ENCODE assay signal across 8 mouse cellular contexts in genomic region chr1:63113274-63114135, GRCm38 (mm10). TPM values are rescaled to one million over a fixed set of nuclear protein-coding genes. Genes with fewer than 3 reads are reported as not detected.
DNase-seq lines count a peak whose midpoint lies in the region; ATAC-seq and TF ChIP-seq lines count a peak whose summit lies in the region.

No protein-coding gene starts in this region.

- peak overlapping the region; percentile 100 for H3K27ac ChIP-seq in embryonic facial prominence, embryonic 14.5 days (replicated peaks; ENCODE audit: low read depth, low read length)
- peak overlapping the region; percentile 99 for H3K27ac ChIP-seq in heart, embryonic 12.5 days (ENCODE audit: poor library complexity, severe bottlenecking)
- H3K27ac ChIP-seq in kidney, postnatal 0 days: peak overlapping the region; percentile 100
- peak overlapping the region; percentile 100 for H3K27ac ChIP-seq in liver, postnatal 0 days (ENCODE audit: low read depth)
- H3K27ac ChIP-seq in neural tube, embryonic 14.5 days (ENCODE audit: low read depth, low read length): peak overlapping the region; percentile 97

- TF ChIP-seq CTCF in kidney, postnatal 0 days (IDR thresholded peaks at IDR 0.05; ENCODE audit: low read depth): no peak
- no peak for TF ChIP-seq CTCF in liver, postnatal 0 days (IDR thresholded peaks at IDR 0.05; ENCODE audit: low read depth)

- H3K4me2 ChIP-seq in embryonic facial prominence, embryonic 14.5 days (ENCODE audit: low read depth, low read length): peak overlapping the region; percentile 85
- peak overlapping the region; percentile 76 for H3K4me2 ChIP-seq in heart, embryonic 12.5 days
- H3K4me2 ChIP-seq in kidney, postnatal 0 days (ENCODE audit: low read length): peak overlapping the region; percentile 75
- peak overlapping the region; percentile 86 for H3K4me2 ChIP-seq in liver, postnatal 0 days (ENCODE audit: low read depth, low read length)
- H3K4me2 ChIP-seq in neural tube, embryonic 14.5 days (ENCODE audit: low read depth, low read length): peak overlapping the region; percentile 94

- H3K4me3 ChIP-seq in embryonic facial prominence, embryonic 14.5 days (ENCODE audit: low read depth, low read length): peak overlapping the region; percentile 87
- H3K4me3 ChIP-seq in heart, embryonic 12.5 days: peak overlapping the region; percentile 93
- peak overlapping the region; percentile 95 for H3K4me3 ChIP-seq in kidney, postnatal 0 days (replicated peaks; ENCODE audit: low read depth, low read length)
- peak overlapping the region; percentile 93 for H3K4me3 ChIP-seq in liver, postnatal 0 days (ENCODE audit: low read depth, low read length)
- H3K4me3 ChIP-seq in neural tube, embryonic 14.5 days (ENCODE audit: low read depth, low read length): peak overlapping the region; percentile 92

- peak; percentile 30 for DNase-seq in right cerebral cortex, adult 18-20 months
- no peak for DNase-seq in right cerebral cortex, postnatal 36 days (ENCODE audit: low spot score in 2 of 2)
- peak; percentile 26 for DNase-seq in embryonic facial prominence, embryonic 14.5 days (ENCODE audit: low spot score)
- peak; percentile 46 for DNase-seq in kidney, postnatal 0 days (ENCODE audit: low spot score)
- DNase-seq in liver, postnatal 0 days: peak; percentile 80
- DNase-seq in thymus, postnatal 10 days (ENCODE audit: low spot score in 2 of 2): peak; percentile 60 to 64

- peaks cover 7% of the 10 kb centered on the region for H3K36me3 ChIP-seq in embryonic facial prominence, embryonic 14.5 days (ENCODE audit: control insufficient read depth, insufficient read depth, low read length)
- peaks cover 12% of the 10 kb centered on the region for H3K36me3 ChIP-seq in heart, embryonic 12.5 days
- H3K36me3 ChIP-seq in kidney, postnatal 0 days (ENCODE audit: insufficient read depth, low read length): no peaks in the 10 kb centered on the region
- peaks cover 12% of the 10 kb centered on the region for H3K36me3 ChIP-seq in liver, postnatal 0 days (replicated peaks; ENCODE audit: insufficient read depth, low read length)
- no peaks in the 10 kb centered on the region for H3K36me3 ChIP-seq in neural tube, embryonic 14.5 days (ENCODE audit: control insufficient read depth, insufficient read depth, low read length)

- H3K27me3 ChIP-seq in embryonic facial prominence, embryonic 14.5 days (replicated peaks; ENCODE audit: control insufficient read depth, insufficient read depth, low read length): no peaks in the 10 kb centered on the region
- no peaks in the 10 kb centered on the region for H3K27me3 ChIP-seq in heart, embryonic 12.5 days (replicated peaks)
- no peaks in the 10 kb centered on the region for H3K27me3 ChIP-seq in kidney, postnatal 0 days (ENCODE audit: insufficient read depth, low read length)
- H3K27me3 ChIP-seq in liver, postnatal 0 days (ENCODE audit: insufficient read depth, low read length): no peaks in the 10 kb centered on the region
- H3K27me3 ChIP-seq in neural tube, embryonic 14.5 days (ENCODE audit: control insufficient read depth, insufficient read depth, low read length): no peaks in the 10 kb centered on the region

- H3K9ac ChIP-seq in embryonic facial prominence, embryonic 14.5 days (ENCODE audit: low read depth, low read length): peak overlapping the region; percentile 100
- H3K9ac ChIP-seq in heart, embryonic 12.5 days: peak overlapping the region; percentile 99
- peak overlapping the region; percentile 100 for H3K9ac ChIP-seq in kidney, postnatal 0 days (ENCODE audit: low read depth, low read length)
- peak overlapping the region; percentile 100 for H3K9ac ChIP-seq in liver, postnatal 0 days (replicated peaks)
- peak overlapping the region; percentile 99 for H3K9ac ChIP-seq in neural tube, embryonic 14.5 days (replicated peaks; ENCODE audit: low read depth, low read length)

- 3% methylated on average over 6 of the region's 92 CpGs for WGBS in embryonic facial prominence, embryonic 14.5 days
- under 1% methylated on average over 62 of the region's 92 CpGs for WGBS in heart, embryonic 12.5 days
- under 1% methylated on average over 44 of the region's 92 CpGs for WGBS in kidney, postnatal 0 days
- WGBS in liver, postnatal 0 days (ENCODE audit: insufficient replicate concordance): under 1% methylated on average over 55 of the region's 92 CpGs
- WGBS in neural tube, embryonic 14.5 days: 0% methylated on average over 51 of the region's 92 CpGs

- H3K4me1 ChIP-seq in embryonic facial prominence, embryonic 14.5 days (ENCODE audit: control insufficient read depth, insufficient read depth, low read length): peaks cover 13% of the 10 kb centered on the region
- peaks cover 30% of the 10 kb centered on the region for H3K4me1 ChIP-seq in heart, embryonic 12.5 days (replicated peaks)
- peaks cover 11% of the 10 kb centered on the region; the same call in 1 of the 2 replicates for H3K4me1 ChIP-seq in kidney, postnatal 0 days (replicated peaks; ENCODE audit: insufficient read depth, low read length)
- peaks cover 23% of the 10 kb centered on the region for H3K4me1 ChIP-seq in liver, postnatal 0 days (ENCODE audit: insufficient read depth)
- peaks cover 27% of the 10 kb centered on the region for H3K4me1 ChIP-seq in neural tube, embryonic 14.5 days (ENCODE audit: control insufficient read depth, insufficient read depth, low read length)

- ATAC-seq in embryonic facial prominence, embryonic 14.5 days (ENCODE audit: low read depth): peak; percentile 48
- peak; percentile 76 for ATAC-seq in heart, embryonic 12.5 days (ENCODE audit: insufficient number of reproducible peaks, low FRiP score)
- peak; percentile 65 for ATAC-seq in kidney, postnatal 0 days (replicated peaks; ENCODE audit: low FRiP score, low read depth)
- peak; percentile 72 for ATAC-seq in liver, postnatal 0 days
- peak; percentile 57 for ATAC-seq in neural tube, embryonic 14.5 days (ENCODE audit: low read depth)

- no peaks in the 10 kb centered on the region for H3K9me3 ChIP-seq in embryonic facial prominence, embryonic 14.5 days (ENCODE audit: control insufficient read depth, low read length)
- no peaks in the 10 kb centered on the region for H3K9me3 ChIP-seq in heart, embryonic 12.5 days (replicated peaks)
- no peaks in the 10 kb centered on the region for H3K9me3 ChIP-seq in kidney, postnatal 0 days (replicated peaks; ENCODE audit: low read length)
- H3K9me3 ChIP-seq in liver, postnatal 0 days (ENCODE audit: low read length): no peaks in the 10 kb centered on the region
- no peaks in the 10 kb centered on the region for H3K9me3 ChIP-seq in neural tube, embryonic 14.5 days (ENCODE audit: control insufficient read depth, low read length)

- no peak for TF ChIP-seq EP300 in liver, postnatal 0 days (IDR thresholded peaks at IDR 0.05; ENCODE audit: low read depth)

RNA-seq across cellular contexts. Expression of gene Ino80d, which starts 1.0 kb away (rescaled TPM):
- polyA plus RNA-seq in embryonic facial prominence, embryonic 14.5 days (2014; fragmentation: Nextera tagmentation; extraction: Ambion mirVana): 9.9 and 10.6 TPM in 2 replicates
- 10.4 and 11.1 TPM in 2 replicates for polyA plus RNA-seq in heart, embryonic 12.5 days (2016; fragmentation: Nextera tagmentation; extraction: Ambion mirVana)
- 6.2 and 6.5 TPM in 2 replicates for polyA plus RNA-seq in kidney, postnatal 0 days (2015; fragmentation: Nextera tagmentation; extraction: Ambion mirVana)
- polyA plus RNA-seq in liver, postnatal 0 days (2015; fragmentation: Nextera tagmentation; extraction: Ambion mirVana): 2.3 and 2.8 TPM in 2 replicates
- polyA plus RNA-seq in neural tube, embryonic 14.5 days (2014; fragmentation: Nextera tagmentation; extraction: Ambion mirVana): 10.9 and 13.7 TPM in 2 replicates

Comparison
In these comparisons a context has a peak if more than half of its experiments do, and no peak if none do; other contexts are left out.
1. DNase-seq: peak in right cerebral cortex, adult 18-20 months (single experiment), embryonic facial prominence, embryonic 14.5 days (single experiment), kidney, postnatal 0 days (single experiment), liver, postnatal 0 days (single experiment) and thymus, postnatal 10 days (2 of 2); none in right cerebral cortex, postnatal 36 days (0 of 2).
2. Peak in every context shown above with its lines, with median percentiles within 50 percentile points of each other: ATAC-seq, H3K27ac ChIP-seq, H3K4me2 ChIP-seq, H3K4me3 ChIP-seq and H3K9ac ChIP-seq.